Mouse (Mus musculus) liver, postnatal 0 days (tissue): ENCODE measurements around the gene Sipa1l1. TPM values are rescaled to one million over a fixed set of nuclear protein-coding genes. Genes with fewer than 3 reads are reported as not detected.

Source experiments
- ATAC-seq: fragments of 200-750 bp; cut with Nextera tagmentation; 2 replicates; pipeline ENCODE4 v1.8.0; 2017; ENCODE audit warnings: mild to moderate bottlenecking, moderate library complexity
- DNase-seq: peaks from one replicate; pipeline ENCODE4 v3.0.0-alpha.2; 2016
- H3K27ac ChIP-seq: fragments of 300-500 bp; sonication (generic); 2 replicates; pipeline ENCODE4 v1.5.1; 2014; ENCODE audit warnings: antibody characterized with exemption, moderate library complexity, mild to moderate bottlenecking, low read depth
- H3K27me3 ChIP-seq: fragments of 300-500 bp; sonication (generic); 2 replicates; pipeline ENCODE4 v1.6.1; 2014; ENCODE audit warnings: low read length, control low read depth, mixed read lengths; ENCODE audit not compliant: insufficient read depth
- H3K36me3 ChIP-seq: fragments of 300-500 bp; sonication (generic); replicated peaks from 2 replicates; pipeline ENCODE4 v1.6.1; 2014; ENCODE audit warnings: mild to moderate bottlenecking, control low read depth, low read length, moderate library complexity, mixed read lengths; ENCODE audit not compliant: insufficient read depth
- H3K4me1 ChIP-seq: fragments of 300-500 bp; sonication (generic); 2 replicates; pipeline ENCODE4 v1.6.1; 2014; ENCODE audit warnings: antibody characterized with exemption, mild to moderate bottlenecking, control low read depth; ENCODE audit not compliant: insufficient read depth
- H3K4me2 ChIP-seq: fragments of 300-500 bp; sonication (generic); 2 replicates; pipeline ENCODE4 v1.6.1; 2014; ENCODE audit warnings: low read depth, mild to moderate bottlenecking, low read length, moderate library complexity, mixed read lengths
- H3K4me3 ChIP-seq: fragments of 300-500 bp; sonication (generic); 2 replicates; pipeline ENCODE4 v1.5.1; 2014; ENCODE audit warnings: low read depth, low read length
- H3K9ac ChIP-seq: fragments of 300-500 bp; sonication (generic); replicated peaks from 2 replicates; pipeline ENCODE4 v1.6.1; 2014; ENCODE audit warnings: mild to moderate bottlenecking, moderate library complexity
- H3K9me3 ChIP-seq: fragments of 300-500 bp; sonication (generic); 2 replicates; pipeline ENCODE4 v1.6.1; 2016; ENCODE audit warnings: mild to moderate bottlenecking, control low read depth, low read length, mixed read lengths
- CTCF ChIP-seq: sonication (generic); IDR thresholded peaks from 2 replicates; pipeline ENCODE4 v1.5.1; 2016; ENCODE audit warnings: antibody characterized with exemption, low read depth
- EP300 ChIP-seq: IDR thresholded peaks from 2 replicates; pipeline ENCODE4 v1.6.1; 2016; ENCODE audit warnings: antibody characterized with exemption, low read depth, mild to moderate bottlenecking
- WGBS: fragments of 180-500 bp; shearing (Covaris S2); extraction: QIAGEN DNeasy Blood & Tissue Kit; methylation state at CpG from one replicate; pipeline ENCODE4 v1.1.7; 2014; ENCODE audit not compliant: insufficient replicate concordance; 5-methylcytosine and 5-hydroxymethylcytosine counted together
- polyA plus RNA-seq: library from polyadenylated mRNA; unstranded; fragments of >200 nt; fragmentation: Nextera tagmentation; extraction: Ambion mirVana; gene quantifications from 2 replicates; pipeline ENCODE4 v1.2.1, GENCODE M21; 2015

The Sipa1l1 gene
- polyA plus RNA-seq, 1 experiment from 2014 or later: 3.2 TPM

DNA sequence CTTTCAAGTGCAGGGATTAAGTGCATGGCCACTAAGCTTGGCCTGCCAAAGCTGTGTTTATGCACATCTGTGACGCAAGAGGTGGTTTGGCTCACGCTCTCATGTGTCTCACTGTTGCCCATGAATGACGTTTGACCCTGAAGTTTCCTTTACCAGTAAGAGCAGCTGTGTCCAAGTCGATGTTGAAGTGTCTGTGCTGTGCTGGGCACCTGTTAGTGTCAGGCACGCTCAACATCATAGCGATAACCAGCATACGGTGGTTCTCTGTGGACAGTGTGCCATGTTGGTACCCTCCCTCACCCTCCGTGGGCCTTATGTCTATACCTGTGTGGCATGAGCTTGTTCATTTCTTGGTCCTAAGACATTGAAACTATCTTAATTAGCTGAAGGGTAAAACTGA, 249.9 kb downstream of the Sipa1l1 start:
- Histone ChIP-seq H3K9ac (no peak overlapping the region), H3K36me3 (peaks cover 2% of the 10 kb centered on the region), H3K4me2 (no peak overlapping the region), H3K27ac (no peak overlapping the region), H3K27me3 (no peaks in the 10 kb centered on the region), H3K9me3 (no peaks in the 10 kb centered on the region), H3K4me1 (no peaks in the 10 kb centered on the region), H3K4me3 (no peak overlapping the region)
- no peak for TF ChIP-seq CTCF
- no peak for TF ChIP-seq EP300
- DNase-seq (no peak), ATAC-seq (no peak)
- 80% methylated on average over 8 of the region's 8 CpGs for WGBS

DNA sequence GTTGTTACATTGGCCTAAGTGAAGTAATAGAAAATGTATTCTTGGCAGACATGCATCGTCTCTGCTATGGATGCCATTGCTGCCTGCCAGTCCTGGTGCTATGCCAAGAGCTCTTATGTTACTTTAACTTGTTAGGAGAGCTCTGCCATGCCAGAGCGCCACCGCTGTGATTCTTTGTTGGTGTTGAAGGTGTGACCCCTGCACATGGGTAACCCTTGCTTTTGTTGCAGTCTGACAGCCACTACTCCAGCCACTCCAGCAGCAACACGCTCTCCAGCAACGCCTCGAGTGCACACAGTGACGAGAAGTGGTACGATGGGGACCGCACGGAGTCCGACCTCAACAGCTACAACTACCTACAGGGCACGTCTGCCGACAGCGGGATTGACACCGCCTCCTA, 255.7 kb downstream of the Sipa1l1 start:
- DNase-seq (no peak), ATAC-seq (no peak)
- 93% methylated on average over 15 of the region's 15 CpGs for WGBS
- no peak overlapping the region for H3K27ac ChIP-seq
- TF ChIP-seq CTCF: no peak
- no peak for TF ChIP-seq EP300
- no peak overlapping the region for H3K4me2 ChIP-seq
- no peaks in the 10 kb centered on the region for H3K4me1 ChIP-seq
- H3K4me3 ChIP-seq: no peak overlapping the region
- H3K9me3 ChIP-seq: no peaks in the 10 kb centered on the region
- no peaks in the 10 kb centered on the region for H3K27me3 ChIP-seq
- H3K9ac ChIP-seq: no peak overlapping the region
- H3K36me3 ChIP-seq: peaks cover 8% of the 10 kb centered on the region; the same call in 1 of the 2 replicates

DNA sequence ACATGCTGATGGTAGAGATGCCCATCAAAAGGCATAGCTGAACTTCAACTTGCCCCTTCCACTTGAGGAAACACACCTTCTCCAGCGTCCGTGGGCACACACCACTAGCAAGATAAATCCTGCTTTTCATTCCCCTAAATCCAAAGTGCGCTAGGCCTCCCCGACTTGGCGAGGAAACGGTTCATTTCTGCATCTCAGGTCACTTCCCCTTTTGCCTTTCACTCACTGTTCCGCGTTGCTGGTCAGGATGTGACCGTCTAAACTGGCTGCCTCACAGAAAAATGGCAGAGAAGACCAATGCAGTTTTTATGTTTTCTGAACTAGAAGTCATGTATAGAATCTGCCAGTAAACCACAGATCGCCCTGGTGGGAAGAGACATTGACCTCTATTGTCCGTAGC, 256.7 kb downstream of the Sipa1l1 start:
- WGBS: 62% methylated on average over 11 of the region's 11 CpGs

DNA sequence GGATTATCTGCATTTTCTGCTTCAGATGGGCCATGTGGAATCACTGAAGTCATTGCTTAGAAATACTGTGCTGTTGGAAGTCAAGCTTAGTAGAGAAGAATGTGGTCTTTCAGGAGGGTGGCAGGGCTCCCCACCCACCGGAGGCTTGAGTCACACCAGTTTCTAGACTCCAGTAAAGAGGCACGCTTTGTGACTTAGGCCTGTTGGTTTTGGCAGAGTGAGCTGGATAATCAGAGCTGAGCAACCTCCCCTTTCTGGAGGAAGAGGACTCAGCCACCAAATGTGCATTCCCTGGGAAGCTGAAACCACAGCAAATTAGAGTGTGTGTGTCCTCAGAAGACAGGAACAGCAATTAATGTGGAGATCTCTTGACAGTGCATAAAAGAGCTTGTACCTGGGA, 258.3 kb downstream of the Sipa1l1 start:
- H3K27ac ChIP-seq: no peak overlapping the region
- DNase-seq (no peak), ATAC-seq (no peak)
- no peak overlapping the region for H3K4me3 ChIP-seq
- no peaks in the 10 kb centered on the region for H3K9me3 ChIP-seq
- no peak for TF ChIP-seq CTCF
- TF ChIP-seq EP300: no peak
- H3K9ac ChIP-seq: no peak overlapping the region
- no peaks in the 10 kb centered on the region for H3K4me1 ChIP-seq
- H3K4me2 ChIP-seq: no peak overlapping the region
- no peaks in the 10 kb centered on the region for H3K27me3 ChIP-seq
- WGBS: 73% methylated on average over 2 of the region's 2 CpGs
- H3K36me3 ChIP-seq: peaks cover 6% of the 10 kb centered on the region; the same call in 1 of the 2 replicates

More for the DNA sequence above, 256.7 kb downstream of the Sipa1l1 start:
- ATAC-seq (no peak), DNase-seq (no peak)
- H3K9ac ChIP-seq: no peak overlapping the region
- H3K27me3 ChIP-seq: no peaks in the 10 kb centered on the region
- no peak for TF ChIP-seq EP300
- no peak for TF ChIP-seq CTCF
- H3K4me2 ChIP-seq: no peak overlapping the region
- no peak overlapping the region for H3K4me3 ChIP-seq
- H3K27ac ChIP-seq: no peak overlapping the region
- no peaks in the 10 kb centered on the region for H3K4me1 ChIP-seq
- H3K9me3 ChIP-seq: no peaks in the 10 kb centered on the region
- H3K36me3 ChIP-seq: peaks cover 8% of the 10 kb centered on the region; the same call in 1 of the 2 replicates

DNA sequence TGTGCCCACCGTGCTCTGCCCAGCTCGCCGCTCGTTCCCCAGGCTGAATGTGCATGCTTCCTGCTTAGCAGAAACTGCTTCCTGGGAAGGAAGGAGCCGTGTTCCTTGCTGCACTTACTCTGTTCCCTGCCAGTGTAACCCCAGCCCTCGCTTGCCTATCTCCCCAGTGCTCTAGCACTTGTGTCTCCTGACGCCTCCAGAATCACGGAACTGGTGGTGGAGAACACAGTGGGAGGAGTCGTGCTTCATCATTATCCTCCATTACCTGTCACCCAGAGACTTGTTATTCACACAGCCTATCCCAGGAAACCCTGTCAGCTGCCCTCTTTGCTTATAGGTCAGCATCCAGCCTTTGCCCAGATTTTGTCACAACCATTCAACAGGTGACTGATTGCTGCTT, 259.3 kb downstream of the Sipa1l1 start:
- DNase-seq: no peak
- TF ChIP-seq CTCF: no peak
- TF ChIP-seq EP300: no peak
- Histone ChIP-seq H3K4me2 (no peak overlapping the region), H3K4me1 (no peaks in the 10 kb centered on the region), H3K9ac (no peak overlapping the region), H3K36me3 (0 out of 2 replicates have a peak, but pooled peaks cover 8% of the 10 kb centered on the region), H3K27me3 (no peaks in the 10 kb centered on the region), H3K27ac (no peak overlapping the region), H3K9me3 (no peaks in the 10 kb centered on the region), H3K4me3 (no peak overlapping the region)
- 80% methylated on average over 9 of the region's 9 CpGs for WGBS
- ATAC-seq: no peak

DNA sequence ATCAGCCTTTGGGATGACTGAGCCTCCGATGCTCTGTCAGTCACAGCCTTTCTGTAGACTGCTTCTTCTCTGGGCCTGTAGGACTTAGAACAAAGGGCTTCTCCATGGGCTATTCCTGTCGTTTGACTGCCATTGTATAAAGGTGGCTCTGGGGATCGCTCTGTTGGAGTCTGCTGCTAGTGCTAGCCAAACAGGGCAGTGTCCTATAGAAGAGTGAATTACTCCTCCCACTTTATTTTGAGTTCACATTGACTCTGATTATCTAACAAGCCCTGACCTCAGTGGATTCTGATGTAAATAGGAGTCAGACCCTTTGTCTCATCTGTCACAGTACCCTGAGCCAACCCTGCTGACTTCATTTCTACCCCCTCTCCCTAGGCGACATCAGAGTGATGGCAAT, 264.2 kb downstream of the Sipa1l1 start:
- Histone ChIP-seq H3K9me3 (no peaks in the 10 kb centered on the region), H3K27me3 (no peaks in the 10 kb centered on the region), H3K4me2 (no peak overlapping the region), H3K9ac (no peak overlapping the region), H3K4me1 (no peaks in the 10 kb centered on the region), H3K27ac (no peak overlapping the region), H3K36me3 (peaks cover 6% of the 10 kb centered on the region; the same call in 1 of the 2 replicates), H3K4me3 (no peak overlapping the region)
- no peak for TF ChIP-seq EP300
- TF ChIP-seq CTCF: no peak
- no peak for ATAC-seq
- 80% methylated on average over 4 of the region's 4 CpGs for WGBS
- no peak for DNase-seq

DNA sequence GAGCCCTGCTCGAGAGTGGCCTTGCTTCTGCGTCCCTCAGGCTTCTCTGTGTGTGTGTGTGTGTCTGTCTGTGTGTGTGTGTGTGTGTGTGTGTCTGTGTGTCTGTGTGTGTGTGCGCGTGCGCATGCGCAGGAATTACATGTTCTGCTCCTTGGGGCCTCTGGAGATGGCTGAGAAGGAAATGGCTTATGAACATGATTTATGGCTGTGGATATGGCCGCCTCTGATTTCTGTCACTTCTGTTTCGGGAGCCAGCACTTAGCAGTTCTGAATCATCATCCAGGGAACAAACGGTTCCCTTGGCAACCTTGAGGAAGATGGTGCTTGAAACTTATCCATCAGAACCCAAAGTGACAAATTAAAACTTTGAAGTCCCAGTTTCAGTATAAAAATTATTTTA, 265.5 kb downstream of the Sipa1l1 start:
- 76% methylated on average over 9 of the region's 9 CpGs for WGBS
- no peak overlapping the region for H3K4me3 ChIP-seq
- no peak overlapping the region for H3K27ac ChIP-seq
- H3K4me2 ChIP-seq: no peak overlapping the region
- H3K36me3 ChIP-seq: peaks cover 10% of the 10 kb centered on the region
- no peak overlapping the region for H3K9ac ChIP-seq
- no peaks in the 10 kb centered on the region for H3K27me3 ChIP-seq
- DNase-seq: no peak
- no peak for ATAC-seq
- no peaks in the 10 kb centered on the region for H3K9me3 ChIP-seq
- TF ChIP-seq EP300 (no peak), CTCF (no peak)
- H3K4me1 ChIP-seq: no peaks in the 10 kb centered on the region
